Mouse (Mus musculus): ENCODE measurements around the gene Dnttip1. TPM values are rescaled to one million over a fixed set of nuclear protein-coding genes. Genes with fewer than 3 reads are reported as not detected.
"Not testable (repeated sequence)": the region's sequence is repeated elsewhere in the genome, so short reads cannot be mapped to it uniquely, and the experiment has no call there.

Dnttip1 gene
- polyA plus RNA-seq, 1 experiment from 2014 or later, result 51.0 TPM

DNA sequence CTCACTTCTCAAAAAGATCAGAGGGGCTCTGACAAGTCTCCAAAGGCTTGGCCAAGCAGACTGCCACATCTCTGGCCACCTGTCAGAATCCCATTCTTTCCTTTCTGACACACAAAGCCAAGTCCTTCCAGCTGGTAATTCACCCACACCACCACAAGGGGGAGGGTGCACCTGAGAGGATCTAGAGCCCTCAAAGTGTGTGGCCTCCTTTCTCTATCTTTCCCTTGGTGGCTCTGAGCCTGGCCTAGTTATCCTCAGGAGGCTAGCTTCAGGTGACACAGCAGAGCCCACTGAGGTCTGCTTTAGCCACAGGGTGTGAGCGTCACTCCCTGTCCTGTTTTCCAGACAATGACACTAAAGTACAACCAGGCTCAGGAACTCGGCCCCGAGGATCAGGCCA is 47.5 kb downstream of the Dnttip1 start:
- Histone ChIP-seq H3K27me3 (no peaks in the 10 kb centered on the region), H3K36me3 (peaks cover 61% of the 10 kb centered on the region), H3K9me3 (replicated peaks) (no peaks in the 10 kb centered on the region), H3K27ac (peak overlapping the region; percentile 76), H3K9ac (no peak overlapping the region), H3K4me3 (no peak overlapping the region), H3K4me2 (no peak overlapping the region), H3K4me1 (replicated peaks) (peaks cover 21% of the 10 kb centered on the region)
- 34% methylated on average over 3 of the region's 3 CpGs for WGBS
- ATAC-seq (replicated peaks; ENCODE audit: insufficient number of reproducible peaks, insufficient read depth, low FRiP score, low read depth), result no peak

DNA sequence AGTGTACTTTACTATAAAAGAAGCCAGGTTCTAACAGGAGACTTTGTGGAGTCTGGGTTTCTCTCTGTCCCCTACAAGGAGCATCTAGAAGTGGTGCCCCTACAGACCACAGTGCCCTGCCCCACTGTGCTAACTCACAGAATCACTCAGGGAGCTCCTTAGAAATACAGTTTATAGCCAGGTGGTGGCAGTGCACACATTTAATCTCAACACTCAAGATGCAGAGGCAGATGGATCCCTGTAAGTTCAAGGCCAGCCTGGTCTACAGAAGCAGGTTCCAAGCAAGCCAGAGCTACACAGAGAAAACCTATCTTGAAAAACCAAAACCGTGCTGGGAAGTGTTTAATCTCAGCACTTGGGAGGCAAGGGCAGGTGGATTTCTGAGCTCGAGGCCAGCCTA is 48.0 kb downstream of the Dnttip1 start:
- H3K36me3 ChIP-seq, result peaks cover 61% of the 10 kb centered on the region
- peaks cover 16% of the 10 kb centered on the region for H3K4me1 ChIP-seq (replicated peaks)
- no peak overlapping the region for H3K4me3 ChIP-seq
- no peaks in the 10 kb centered on the region for H3K27me3 ChIP-seq
- peak overlapping the region; percentile 76 for H3K27ac ChIP-seq
- H3K4me2 ChIP-seq, result no peak overlapping the region
- ATAC-seq (replicated peaks; ENCODE audit: insufficient number of reproducible peaks, insufficient read depth, low FRiP score, low read depth), result no peak
- no peaks in the 10 kb centered on the region for H3K9me3 ChIP-seq (replicated peaks)
- no peak overlapping the region for H3K9ac ChIP-seq
- 76% methylated on average over 2 of the region's 2 CpGs for WGBS

DNA sequence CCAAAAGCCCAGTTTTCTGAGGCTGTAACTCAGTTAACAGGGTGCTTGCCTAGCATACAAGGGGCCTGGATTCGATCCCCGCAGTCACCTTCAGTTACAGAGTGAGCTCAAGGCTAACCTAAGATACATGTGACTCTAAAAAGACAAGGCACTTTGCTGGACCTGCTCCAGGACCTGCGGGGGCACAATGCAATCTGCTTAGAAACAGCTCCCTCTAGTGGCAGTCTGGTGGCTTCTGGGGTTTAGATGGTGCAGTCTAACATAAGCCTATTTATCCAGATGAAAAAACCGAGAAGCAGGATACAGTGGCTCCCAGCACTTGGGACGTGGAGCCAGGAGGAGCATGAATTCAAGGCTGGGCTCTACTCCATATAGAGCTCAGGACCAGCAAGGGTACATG is 48.5 kb downstream of the Dnttip1 start:
- Histone ChIP-seq H3K27me3 (no peaks in the 10 kb centered on the region), H3K4me1 (replicated peaks) (peaks cover 16% of the 10 kb centered on the region), H3K4me2 (no peak overlapping the region), H3K27ac (peak overlapping the region; percentile 76), H3K9ac (no peak overlapping the region), H3K36me3 (peaks cover 66% of the 10 kb centered on the region), H3K9me3 (replicated peaks) (no peaks in the 10 kb centered on the region), H3K4me3 (no peak overlapping the region)
- WGBS, result 26% methylated on average over 5 of the region's 5 CpGs
- ATAC-seq (replicated peaks; ENCODE audit: insufficient number of reproducible peaks, insufficient read depth, low FRiP score, low read depth), result peak; percentile 48

DNA sequence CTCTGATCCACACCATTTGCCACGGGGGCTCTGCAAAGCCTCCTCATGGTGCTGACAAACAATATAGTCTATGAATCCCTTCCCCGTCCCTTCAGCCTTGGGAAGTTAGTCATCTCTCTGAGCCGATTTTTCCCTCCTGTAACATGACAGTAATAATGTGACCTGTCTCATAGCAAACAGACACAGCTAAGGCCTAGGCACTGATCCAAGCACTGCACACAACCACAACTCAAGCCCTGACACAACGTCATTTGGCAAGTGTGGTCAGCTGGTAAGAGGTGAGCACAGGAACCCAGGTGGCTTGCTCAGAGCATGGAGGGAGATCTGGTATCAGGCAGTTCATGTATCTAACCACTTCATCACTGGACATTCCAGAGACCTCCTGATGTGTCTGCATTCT is 50.1 kb downstream of the Dnttip1 start:
- Histone ChIP-seq H3K27ac (no peak overlapping the region), H3K36me3 (peaks cover 65% of the 10 kb centered on the region), H3K4me3 (no peak overlapping the region), H3K9me3 (replicated peaks) (no peaks in the 10 kb centered on the region), H3K27me3 (no peaks in the 10 kb centered on the region), H3K4me2 (no peak overlapping the region), H3K9ac (no peak overlapping the region), H3K4me1 (replicated peaks) (peaks cover 16% of the 10 kb centered on the region)
- 73% methylated on average over 4 of the region's 4 CpGs for WGBS
- no peak for ATAC-seq (replicated peaks; ENCODE audit: insufficient number of reproducible peaks, insufficient read depth, low FRiP score, low read depth)

DNA sequence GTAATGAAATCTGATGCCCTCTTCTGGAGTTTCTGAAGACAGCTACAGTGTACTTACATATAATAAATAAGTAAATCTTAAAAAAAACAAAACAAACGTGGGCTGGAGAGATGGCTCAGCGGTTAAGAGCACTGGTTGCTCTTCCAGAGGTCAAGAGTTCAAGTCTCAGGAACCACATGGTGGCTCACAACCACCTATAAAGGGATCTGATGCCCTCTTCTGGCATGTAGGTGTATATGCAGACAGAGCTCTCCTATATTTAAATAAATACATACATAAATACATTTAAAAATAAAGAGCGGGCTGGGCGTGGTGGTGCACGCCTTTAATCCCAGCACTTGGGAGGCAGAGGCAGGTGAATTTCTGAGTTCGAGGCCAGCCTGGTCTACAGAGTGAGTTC is 52.8 kb downstream of the Dnttip1 start:
- not testable (repeated sequence) for H3K27me3 ChIP-seq; ATAC-seq (replicated peaks; ENCODE audit: insufficient number of reproducible peaks, insufficient read depth, low FRiP score, low read depth); H3K27ac ChIP-seq; H3K9ac ChIP-seq; H3K4me3 ChIP-seq; H3K9me3 ChIP-seq (replicated peaks); H3K4me2 ChIP-seq
- WGBS, result 79% methylated on average over 6 of the region's 6 CpGs
- Histone ChIP-seq H3K4me1 (replicated peaks) (peaks cover 14% of the 10 kb centered on the region), H3K36me3 (peaks cover 58% of the 10 kb centered on the region; the same call in 1 of the 2 replicates)

DNA sequence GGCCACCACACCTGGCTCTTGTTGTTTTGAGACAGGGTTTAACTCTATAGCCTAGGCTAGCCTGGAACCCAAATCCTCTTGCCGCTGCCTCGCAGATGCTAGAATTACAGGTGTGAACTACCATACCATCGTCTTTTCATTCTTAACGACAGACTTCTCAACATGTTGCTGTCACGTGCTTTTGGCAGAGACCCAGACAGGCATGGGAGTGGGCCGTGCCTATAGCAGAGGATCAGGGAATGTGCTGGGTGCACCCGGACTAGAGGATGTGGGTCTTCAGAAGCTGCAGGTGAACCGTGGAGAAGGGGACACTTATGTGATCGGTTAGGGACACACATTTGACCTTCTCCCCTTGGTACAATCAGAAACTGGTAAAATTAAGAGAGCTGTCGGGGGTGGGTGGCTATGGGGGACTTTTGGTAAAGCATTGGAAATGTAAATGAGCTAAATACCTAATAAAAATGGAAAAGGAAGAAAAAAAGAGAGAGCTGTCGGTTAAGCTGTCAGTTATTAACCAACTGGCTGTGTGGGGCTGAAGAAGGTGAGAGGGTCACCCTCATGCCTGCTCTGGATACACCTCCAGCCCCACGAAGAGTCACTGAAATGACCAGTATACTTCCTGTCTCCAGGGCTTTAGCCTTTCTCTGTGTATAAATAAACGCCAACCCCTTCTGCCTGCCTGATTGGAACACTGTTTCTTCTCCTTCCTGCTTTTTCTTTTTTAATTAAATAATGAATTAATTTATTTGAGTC is 54.6 kb downstream of the Dnttip1 start:
- Histone ChIP-seq H3K9me3 (replicated peaks) (no peaks in the 10 kb centered on the region), H3K4me1 (replicated peaks) (peaks cover 17% of the 10 kb centered on the region), H3K27me3 (no peaks in the 10 kb centered on the region), H3K9ac (no peak overlapping the region), H3K4me3 (no peak overlapping the region), H3K27ac (no peak overlapping the region), H3K4me2 (no peak overlapping the region), H3K36me3 (peaks cover 51% of the 10 kb centered on the region; the same call in 1 of the 2 replicates)
- 87% methylated on average over 13 of the region's 13 CpGs for WGBS
- no peak for ATAC-seq (replicated peaks; ENCODE audit: insufficient number of reproducible peaks, insufficient read depth, low FRiP score, low read depth)

DNA sequence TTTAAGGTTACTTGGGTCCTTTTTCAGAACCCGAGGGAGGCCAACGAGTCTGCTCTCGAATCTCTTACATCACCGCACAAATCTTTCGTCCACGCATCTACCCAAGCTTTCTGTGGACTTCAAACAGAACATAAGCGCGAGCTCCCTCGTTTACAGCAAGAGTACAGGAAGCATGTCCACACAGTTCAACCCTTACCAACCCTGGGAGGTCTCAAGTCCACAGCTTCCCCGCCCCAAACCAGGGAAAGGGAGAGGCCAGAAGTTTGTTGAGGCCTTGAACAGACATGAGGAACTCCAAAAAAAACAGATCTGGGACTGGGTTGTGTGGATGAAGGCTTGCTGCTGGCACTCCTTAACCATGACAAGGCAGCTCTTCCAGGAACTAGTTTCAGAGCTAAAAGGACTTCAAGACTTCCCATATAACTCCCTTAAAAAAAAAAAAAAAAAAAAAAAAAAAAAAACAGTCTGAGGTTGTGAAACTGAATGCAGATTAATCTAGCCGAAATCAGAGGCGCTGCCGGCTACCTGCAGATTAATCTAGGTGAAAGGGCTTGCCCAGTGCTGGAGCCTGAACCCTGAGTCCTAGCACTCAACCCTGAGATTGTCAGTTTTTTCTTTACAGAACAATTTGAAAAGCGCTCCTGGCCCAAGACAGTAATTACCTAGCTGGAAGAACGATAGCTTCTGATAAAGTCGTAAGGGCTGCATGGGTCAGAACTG is 57.6 kb downstream of the Dnttip1 start:
- no peak overlapping the region for H3K27ac ChIP-seq
- WGBS, result 87% methylated on average over 16 of the region's 16 CpGs

DNA sequence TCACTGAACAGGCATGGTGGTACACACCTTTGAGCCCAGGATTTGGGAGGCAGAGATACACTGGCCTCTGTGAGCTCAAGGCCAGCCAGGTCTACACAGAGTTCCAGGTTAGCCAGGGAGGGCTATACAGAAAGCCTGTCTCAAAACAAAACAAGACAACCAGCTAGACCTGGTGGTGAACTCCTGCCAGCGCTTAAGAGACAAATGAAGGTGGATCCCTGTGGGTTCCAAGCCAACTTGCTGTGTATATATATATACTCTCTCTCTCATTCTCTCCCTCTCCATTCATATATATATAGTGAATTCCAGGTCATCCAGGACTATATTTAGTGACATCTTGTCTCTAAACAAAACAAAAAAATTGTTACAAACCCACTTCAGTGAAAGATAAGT is 58.1 kb downstream of the Dnttip1 start:
- 56% methylated on average over 1 of the region's 1 CpGs for WGBS
- peak overlapping the region; percentile 91 for H3K4me3 ChIP-seq
- peaks cover 24% of the 10 kb centered on the region for H3K4me1 ChIP-seq (replicated peaks)
- H3K9ac ChIP-seq, result peak overlapping the region; percentile 77
- no peak overlapping the region for H3K27ac ChIP-seq
- H3K4me2 ChIP-seq, result peak overlapping the region; percentile 74
- peaks cover 33% of the 10 kb centered on the region; the same call in 1 of the 2 replicates for H3K36me3 ChIP-seq
- ATAC-seq (replicated peaks; ENCODE audit: insufficient number of reproducible peaks, insufficient read depth, low FRiP score, low read depth), result no peak
- H3K9me3 ChIP-seq (replicated peaks), result no peaks in the 10 kb centered on the region
- no peaks in the 10 kb centered on the region for H3K27me3 ChIP-seq

More for the DNA sequence above, 57.6 kb downstream of the Dnttip1 start:
- peak overlapping the region; percentile 77 for H3K9ac ChIP-seq
- H3K4me3 ChIP-seq, result peak overlapping the region; percentile 91
- peaks cover 24% of the 10 kb centered on the region for H3K4me1 ChIP-seq (replicated peaks)
- peak overlapping the region; percentile 74 for H3K4me2 ChIP-seq
- no peaks in the 10 kb centered on the region for H3K27me3 ChIP-seq
- no peaks in the 10 kb centered on the region for H3K9me3 ChIP-seq (replicated peaks)
- ATAC-seq (replicated peaks; ENCODE audit: insufficient number of reproducible peaks, insufficient read depth, low FRiP score, low read depth), result no peak
- H3K36me3 ChIP-seq, result peaks cover 34% of the 10 kb centered on the region; the same call in 1 of the 2 replicates

DNA sequence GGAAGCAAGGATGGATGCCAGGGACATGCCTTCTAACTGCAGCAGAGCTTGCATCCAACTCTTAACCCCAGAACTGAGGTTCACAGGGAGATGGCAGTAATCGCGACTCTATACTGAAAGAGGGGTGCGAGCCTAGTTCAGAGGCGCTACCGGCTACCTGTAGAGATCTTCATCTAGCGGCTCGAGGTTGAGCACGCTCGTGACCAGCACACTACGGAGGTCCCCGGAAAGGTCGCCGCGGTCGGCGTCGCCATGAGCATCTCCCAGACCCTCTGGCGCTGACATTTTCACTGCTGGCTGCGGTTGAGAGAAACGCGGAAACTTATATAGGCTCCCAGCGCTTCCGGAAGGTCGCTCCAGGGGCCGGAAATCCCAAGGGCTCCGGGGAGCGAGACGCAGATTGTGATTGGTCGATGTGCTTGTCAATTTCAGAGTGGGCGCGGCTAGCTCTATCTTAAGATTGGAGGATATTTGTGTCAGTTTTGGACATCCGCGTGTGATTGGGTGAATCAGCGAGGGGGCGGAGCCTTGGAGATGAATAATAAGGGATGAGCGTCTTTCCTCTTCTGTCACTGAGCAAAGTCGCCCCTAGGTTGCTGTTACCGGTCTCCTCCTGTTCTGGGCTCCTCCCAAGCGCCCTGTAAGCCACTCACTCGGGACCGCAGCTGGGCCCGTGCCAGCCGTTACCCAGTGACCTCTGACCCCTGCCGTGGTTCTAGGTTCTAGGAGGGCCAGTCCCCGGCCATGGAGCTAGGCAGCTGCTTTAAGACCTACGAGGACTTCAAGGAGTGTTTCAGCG is 58.9 kb downstream of the Dnttip1 start, which contains the start of the genes Acot8 and Zswim3:
Gene Acot8, minus strand, starts transcription at position 350 of the 799 bp plus-strand sequence.
Gene Zswim3, plus strand, starts transcription at position 566 of the 799 bp plus-strand sequence.
- peak; percentile 97 for ATAC-seq (replicated peaks; ENCODE audit: insufficient number of reproducible peaks, insufficient read depth, low FRiP score, low read depth)
- peak within 1 kb of the TSS; percentile 88 for H3K27ac ChIP-seq
- H3K9ac ChIP-seq, result peak within 1 kb of the TSS; percentile 86
- peaks cover 24% of the 10 kb centered on the region for H3K4me1 ChIP-seq (replicated peaks)
- H3K9me3 ChIP-seq (replicated peaks), result no peaks in the 10 kb centered on the region
- no peaks in the 10 kb centered on the region for H3K27me3 ChIP-seq
- peaks cover 25% of the 10 kb centered on the region; the same call in 1 of the 2 replicates for H3K36me3 ChIP-seq
- WGBS, result under 1% methylated on average over 47 of the region's 47 CpGs
- H3K4me3 ChIP-seq, result peak within 1 kb of the TSS; percentile 91
- H3K4me2 ChIP-seq, result peak within 1 kb of the TSS; percentile 88

DNA sequence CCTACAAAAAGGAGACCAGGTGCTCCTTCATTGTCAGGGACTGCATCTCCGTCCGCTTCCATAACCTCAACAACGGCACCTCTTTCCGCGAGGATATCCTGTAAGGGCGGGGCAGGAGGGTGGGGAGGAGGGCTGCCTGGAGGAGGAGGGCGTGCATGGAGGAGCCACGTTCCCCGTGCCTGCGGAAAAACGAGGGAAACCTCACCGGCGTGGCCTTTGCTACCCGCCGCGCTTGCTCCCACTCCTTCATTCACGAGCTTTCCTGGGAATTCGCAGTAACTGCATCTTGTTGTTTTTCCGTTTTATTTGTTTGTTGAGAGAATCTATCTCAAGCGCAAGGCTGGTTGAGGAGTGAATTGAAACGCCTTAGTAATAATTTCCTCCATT is 59.5 kb downstream of the Dnttip1 start:
- peak; percentile 50 for ATAC-seq (replicated peaks; ENCODE audit: insufficient number of reproducible peaks, insufficient read depth, low FRiP score, low read depth)
- Histone ChIP-seq H3K4me2 (peak overlapping the region; percentile 88), H3K9me3 (replicated peaks) (no peaks in the 10 kb centered on the region), H3K4me1 (replicated peaks) (peaks cover 24% of the 10 kb centered on the region), H3K36me3 (peaks cover 22% of the 10 kb centered on the region; the same call in 1 of the 2 replicates), H3K27ac (peak overlapping the region; percentile 88), H3K4me3 (peak overlapping the region; percentile 91), H3K27me3 (no peaks in the 10 kb centered on the region), H3K9ac (peak overlapping the region; percentile 86)
- 2% methylated on average over 21 of the region's 21 CpGs for WGBS

DNA sequence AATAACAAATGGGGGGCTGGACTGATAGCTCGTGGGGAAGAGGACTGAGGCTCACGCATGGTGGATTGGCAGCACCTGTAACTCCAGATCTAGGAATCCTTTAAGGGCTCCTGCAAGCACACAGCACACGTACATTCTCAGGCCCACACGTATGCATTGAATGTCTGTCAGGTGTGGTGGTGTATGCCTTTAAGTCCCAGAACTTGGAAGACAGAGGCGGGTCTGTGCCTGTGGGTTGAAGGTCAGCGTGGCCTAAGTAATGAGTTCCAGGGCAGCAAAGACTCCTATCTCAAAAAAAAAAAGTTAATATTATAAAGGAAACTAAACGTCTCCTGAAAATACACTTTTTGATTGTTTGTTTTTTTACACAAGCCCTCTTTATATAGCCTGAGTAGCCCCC is 60.8 kb downstream of the Dnttip1 start:
- Histone ChIP-seq H3K27me3 (no peaks in the 10 kb centered on the region), H3K4me2 (no peak overlapping the region)
- ATAC-seq (replicated peaks; ENCODE audit: insufficient number of reproducible peaks, insufficient read depth, low FRiP score, low read depth), result no peak

More for the DNA sequence above, 60.8 kb downstream of the Dnttip1 start:
- no peaks in the 10 kb centered on the region for H3K9me3 ChIP-seq (replicated peaks)
- WGBS, result 74% methylated on average over 7 of the region's 7 CpGs
- H3K4me3 ChIP-seq, result no peak overlapping the region
- H3K4me1 ChIP-seq (replicated peaks), result peaks cover 24% of the 10 kb centered on the region
- H3K9ac ChIP-seq, result no peak overlapping the region
- H3K36me3 ChIP-seq, result peaks cover 10% of the 10 kb centered on the region; the same call in 1 of the 2 replicates
- H3K27ac ChIP-seq, result no peak overlapping the region
